Mouse (Mus musculus) kidney, postnatal 10 days (tissue): ENCODE data around the gene Rnf11.

ENCODE experiments used
- DNase-seq: peaks from one replicate; pipeline ENCODE4 v3.0.0; 2021; ENCODE audit warnings: mixed read lengths

The Rnf11 gene

DNA sequence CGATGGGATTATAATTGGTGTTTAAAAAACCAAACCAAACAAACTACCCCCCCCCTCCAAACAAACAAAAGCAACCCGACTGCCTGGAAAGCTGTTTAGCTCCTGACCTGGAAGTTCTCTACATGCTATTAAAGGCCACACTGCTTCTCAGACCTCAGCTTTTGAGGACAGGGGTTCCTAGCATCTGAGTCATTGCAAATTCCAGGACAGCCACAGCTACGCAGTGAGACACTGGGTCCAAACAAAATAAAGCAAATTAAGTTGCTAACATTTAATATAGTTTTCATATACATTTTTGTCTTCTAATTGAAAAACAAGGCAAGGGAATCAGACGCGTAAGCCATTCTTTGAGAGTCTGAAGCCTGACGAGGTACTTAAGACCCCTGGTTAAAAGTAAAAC, 40.1 kb downstream of the Rnf11 start:
- no peak for DNase-seq

DNA sequence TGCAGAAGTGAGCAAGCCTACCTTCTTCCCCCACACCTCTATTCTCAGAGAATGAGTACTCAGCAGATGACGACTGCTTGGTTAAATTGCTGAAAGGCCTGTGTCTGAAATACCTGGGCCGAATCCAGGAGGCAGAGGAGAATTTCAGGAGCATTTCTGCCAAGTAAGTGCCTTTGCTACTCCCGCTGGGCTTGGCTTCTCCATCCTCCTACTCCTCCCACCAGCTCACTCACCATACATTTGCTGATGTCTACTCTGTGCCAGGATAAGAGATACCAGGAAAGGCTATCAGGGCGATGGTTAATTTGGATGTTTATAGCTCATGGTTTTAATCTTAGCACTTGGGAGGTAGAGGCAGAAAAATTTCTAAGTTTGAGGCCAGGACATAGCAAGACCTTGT, 41.9 kb downstream of the Rnf11 start:
- DNase-seq: no peak

DNA sequence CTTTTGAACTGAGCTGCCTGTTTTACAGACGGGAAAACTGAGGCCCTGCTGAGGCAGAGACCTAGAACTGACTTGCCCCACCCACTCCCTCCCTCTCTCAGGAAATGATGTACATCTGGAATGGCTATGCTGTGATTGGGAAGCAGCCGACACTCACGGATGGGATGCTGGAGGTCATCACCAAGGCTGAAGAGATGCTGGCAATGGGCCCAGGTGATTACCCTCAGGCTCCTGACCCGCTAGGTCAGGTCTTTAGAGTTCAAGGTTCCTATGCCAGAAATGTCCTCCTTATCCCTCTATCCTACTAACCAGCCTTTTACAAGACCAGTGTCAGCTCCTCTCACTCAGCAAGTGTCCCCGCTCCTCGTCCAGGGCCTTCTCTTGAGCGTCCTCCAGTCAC, 42.4 kb downstream of the Rnf11 start:
- DNase-seq: no peak

DNA sequence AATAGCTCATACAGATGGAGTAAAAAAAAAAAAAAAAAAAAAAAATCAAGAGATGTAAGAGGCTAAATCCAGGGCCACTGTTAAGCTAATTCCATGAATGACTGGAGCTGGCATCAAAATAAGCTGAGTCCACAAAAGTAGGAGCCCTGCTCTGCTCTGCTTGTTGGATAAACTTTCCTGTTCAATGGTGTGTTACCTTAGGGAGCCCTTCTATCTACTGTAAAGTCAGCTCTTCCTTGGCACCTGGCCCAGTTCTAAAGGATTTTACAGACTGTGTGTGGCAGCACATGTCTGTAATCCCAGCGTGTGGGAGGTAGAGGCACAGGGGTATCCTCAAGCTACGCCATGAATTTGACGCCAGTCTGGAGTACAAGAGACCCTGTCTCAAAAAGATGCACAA, 43.5 kb downstream of the Rnf11 start:
- DNase-seq: no peak

DNA sequence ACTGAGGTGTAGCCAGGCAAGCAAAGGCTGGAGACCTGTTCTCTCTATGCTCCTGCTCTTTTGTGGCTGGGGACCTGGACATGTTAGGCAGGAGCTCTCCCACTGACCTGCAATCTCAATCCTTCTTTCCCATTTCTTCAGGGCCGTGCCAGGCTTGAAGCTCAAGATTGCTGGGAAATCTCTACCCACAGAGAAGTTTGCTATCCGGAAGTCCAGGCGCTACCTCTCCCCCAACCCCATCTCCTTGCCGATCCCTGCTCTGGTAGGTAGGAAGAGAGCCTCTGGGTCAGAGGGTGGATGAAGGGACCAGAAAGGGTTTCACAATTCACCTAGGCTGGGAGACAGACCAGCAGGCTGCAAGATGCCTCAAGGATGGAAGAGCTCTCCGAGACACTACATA, 44.1 kb downstream of the Rnf11 start:
- DNase-seq: no peak

DNA sequence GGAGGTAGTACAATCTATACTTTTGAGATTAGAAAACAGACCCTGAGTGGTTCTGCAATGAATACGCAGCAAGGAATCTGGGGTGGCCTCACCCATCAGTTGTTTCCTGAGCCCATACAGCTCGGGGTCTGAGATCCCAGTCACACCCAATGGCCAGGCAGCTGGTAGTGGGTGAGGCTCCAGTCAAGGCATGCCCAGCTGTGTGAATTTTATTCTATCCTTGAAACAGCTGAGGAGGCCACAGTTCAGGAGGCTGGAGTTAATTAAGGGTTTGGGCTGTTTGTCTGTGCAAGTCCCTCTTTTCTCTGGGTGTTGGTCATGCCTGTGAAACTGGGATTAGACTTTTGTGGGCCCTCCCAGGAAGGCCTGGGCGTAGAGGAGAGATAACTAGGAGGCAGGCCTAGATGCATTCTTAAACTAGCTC, 44.7 kb downstream of the Rnf11 start:
- no peak for DNase-seq

DNA sequence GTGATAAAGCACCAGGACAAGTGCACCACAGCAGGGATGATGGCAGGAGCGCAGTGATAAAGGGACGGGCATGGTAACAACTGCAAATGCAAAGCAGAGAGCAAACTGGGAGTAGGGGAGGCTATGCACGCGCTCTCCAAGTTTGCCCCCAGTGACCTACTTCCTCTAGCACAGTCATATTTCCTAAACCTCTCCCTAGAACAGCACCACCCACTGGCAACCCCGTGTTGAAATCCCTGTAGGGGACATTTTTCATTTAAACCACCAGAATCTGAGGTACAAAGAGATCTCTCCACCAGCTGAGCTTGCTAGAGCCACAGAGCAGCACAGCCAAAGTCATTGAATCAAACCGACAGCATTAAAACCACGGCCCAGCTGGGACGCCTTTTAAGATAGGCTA, 45.4 kb downstream of the Rnf11 start:
- no peak for DNase-seq

DNA sequence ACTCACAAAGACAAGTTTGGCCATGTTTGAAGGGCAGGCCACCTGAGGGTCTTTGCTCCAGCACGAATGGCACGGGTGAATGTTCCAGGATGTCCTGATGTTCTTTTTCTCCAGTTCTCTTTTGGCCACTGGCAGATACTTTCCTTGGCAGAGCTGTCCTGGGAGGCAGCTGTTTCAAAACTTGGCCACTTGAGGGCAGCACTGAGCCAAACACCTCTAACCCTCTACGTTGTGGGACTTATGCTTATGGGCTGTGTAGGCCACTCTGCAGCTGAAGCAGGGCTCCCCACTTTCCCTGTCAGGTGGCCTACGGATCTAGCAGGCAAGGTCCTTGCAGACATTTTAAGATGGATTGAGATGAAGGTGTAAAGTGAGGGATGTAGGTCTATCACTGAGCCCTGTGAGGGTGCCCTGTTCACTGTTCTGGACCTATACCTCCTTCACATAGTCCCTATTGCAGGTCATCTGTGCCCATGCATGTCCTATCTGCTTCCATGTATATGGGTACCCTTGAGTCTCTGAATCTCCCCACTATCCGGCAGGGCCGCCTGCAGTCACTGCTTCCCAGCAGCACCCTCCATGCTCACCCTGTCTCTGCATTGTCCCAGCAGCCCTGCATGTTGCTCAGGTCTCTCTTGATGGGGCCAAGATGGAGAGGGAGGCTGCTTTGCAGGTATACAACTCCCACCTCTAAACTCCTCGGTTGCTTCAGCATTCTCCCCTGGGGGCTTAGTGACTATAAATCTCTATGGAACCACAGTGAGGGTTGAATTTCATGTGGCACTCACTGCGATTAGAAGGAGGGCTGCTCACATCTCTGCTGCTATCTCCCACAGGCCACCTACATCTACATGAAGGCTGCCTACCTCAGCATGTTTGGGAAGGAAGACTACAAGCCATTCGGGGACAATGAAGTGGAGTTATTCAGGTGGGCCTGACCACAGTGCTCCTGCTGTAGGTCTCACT, 46.3 kb downstream of the Rnf11 start:
- peak; percentile 83 for DNase-seq

DNA sequence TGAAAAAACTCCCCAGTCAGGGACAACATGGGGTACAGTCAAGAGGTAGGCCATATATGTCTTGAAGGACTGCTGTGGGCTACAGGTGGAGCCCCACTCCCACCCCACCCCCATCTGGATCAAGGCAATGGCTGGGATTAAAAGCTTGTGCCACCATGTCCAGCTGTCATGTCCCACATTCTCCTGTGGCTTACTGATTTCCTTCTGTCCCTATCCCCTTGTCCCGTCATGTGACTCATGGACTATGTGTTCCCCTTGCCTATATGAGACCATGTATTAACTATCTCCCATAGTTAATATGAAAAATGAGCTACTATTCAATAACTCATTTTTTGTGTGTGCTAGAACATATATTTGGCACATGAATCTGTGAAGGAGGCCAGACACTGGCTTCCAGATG, 50.3 kb downstream of the Rnf11 start:
- no peak for DNase-seq

DNA sequence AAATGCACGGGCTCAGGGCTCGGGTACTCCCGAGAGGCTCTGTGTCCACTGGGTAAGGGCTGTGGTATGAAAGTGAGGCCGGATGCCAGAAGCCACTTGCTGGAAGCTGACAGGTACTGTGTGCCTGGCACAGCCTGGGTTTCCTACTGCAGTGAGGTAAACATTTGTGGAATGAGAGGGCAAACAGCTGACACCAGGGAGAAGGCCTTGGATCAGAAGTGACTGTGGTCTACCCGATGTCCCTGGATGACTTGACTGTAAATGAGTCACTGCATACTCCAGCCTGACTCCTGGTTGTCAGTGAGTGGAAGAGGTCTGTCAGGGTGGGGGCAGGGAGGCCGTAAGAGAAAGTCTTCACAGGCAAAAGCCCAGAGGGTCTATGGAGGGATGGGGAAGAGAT, 50.9 kb downstream of the Rnf11 start:
- peak; percentile 27 for DNase-seq

DNA sequence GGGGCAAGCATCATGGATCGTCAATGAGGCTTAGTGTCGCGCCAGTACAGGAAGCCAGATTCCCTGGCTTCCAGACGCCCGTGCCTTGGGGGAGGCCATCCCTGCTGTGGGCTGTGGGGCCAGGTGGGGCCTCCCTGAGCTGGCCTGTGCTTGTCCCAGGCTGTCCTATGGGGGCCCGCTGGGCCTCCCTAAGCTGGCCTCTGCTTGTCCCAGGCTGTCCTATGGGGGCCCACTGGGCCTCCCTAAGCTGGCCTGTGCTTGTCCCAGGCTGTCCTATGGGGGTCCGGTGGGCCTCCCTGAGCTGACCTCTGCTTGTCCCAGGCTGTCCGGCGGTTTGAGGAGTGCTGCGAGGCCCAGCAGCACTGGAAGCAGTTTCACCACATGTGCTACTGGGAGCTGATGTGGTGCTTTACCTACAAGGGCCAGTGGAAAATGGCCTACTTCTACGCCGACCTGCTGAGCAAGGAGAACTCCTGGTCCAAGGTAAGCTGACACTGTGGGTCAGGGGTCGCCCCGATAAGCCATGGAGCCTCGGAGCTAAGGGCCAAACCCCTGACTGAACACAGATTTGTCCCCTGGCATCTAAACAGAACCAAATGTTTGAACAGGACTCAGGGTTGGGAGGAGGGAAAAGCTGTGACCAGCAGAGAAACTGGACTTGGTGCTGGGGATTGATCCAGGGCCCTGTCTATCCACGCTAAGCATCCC, 51.7 kb downstream of the Rnf11 start:
- DNase-seq: no peak

DNA sequence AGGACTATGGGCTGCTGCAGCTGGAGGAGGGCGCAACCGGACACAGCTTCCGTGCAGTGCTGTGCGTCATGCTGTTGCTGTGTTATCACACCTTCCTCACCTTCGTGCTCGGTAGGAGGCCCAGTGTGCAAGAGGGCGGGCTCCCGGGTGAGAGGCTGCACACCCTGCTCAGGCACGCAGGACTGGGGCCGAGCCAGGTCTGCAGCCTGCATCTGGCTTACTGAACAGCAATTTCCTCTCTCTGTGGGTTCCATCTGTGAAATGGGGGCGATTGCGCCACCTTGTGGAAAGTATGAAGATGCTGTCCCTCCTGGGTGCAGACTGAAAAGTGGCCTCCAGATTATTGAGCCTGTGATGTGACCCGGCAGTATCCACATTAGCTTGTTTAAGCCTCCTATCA, 53.7 kb downstream of the Rnf11 start:
- DNase-seq: peak; percentile 68

DNA sequence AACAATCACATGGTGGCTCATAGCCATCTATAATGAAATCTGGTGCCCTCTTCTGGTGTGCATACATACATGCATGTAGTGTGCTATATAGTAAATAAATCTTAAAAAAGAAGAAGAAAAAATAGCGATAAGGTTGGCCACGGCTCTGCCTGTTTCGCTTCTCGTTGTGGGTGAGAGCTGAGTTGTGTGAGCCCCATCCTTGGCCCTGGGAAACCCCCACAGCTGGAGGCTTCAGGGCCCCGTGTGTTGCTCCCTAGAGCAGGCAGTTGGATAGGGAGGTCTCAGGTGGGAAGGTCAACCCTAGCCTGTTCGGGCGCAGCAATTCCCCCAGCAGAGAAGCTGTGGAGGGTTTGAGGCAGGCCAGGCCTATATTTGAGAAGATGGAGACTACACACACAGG, 54.3 kb downstream of the Rnf11 start:
- DNase-seq: no peak

DNA sequence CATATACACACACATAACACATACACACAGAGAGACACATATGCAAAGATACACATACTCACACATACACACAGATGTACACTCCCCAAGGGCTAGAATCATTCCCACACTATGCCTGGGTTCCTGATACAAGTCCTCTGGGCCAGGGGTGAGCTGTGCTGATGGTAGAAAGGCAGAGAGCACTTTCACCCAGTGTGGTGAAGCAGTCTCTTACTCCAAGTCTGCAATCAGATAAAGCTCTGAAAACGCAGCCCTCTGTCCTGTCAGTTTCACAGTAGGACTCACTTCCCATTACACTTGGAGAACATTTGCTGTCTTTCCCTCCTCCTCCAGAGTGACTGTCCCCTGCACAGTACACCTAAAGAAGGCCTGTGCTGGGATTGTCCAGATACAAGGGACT, 57.5 kb downstream of the Rnf11 start:
- DNase-seq: no peak

DNA sequence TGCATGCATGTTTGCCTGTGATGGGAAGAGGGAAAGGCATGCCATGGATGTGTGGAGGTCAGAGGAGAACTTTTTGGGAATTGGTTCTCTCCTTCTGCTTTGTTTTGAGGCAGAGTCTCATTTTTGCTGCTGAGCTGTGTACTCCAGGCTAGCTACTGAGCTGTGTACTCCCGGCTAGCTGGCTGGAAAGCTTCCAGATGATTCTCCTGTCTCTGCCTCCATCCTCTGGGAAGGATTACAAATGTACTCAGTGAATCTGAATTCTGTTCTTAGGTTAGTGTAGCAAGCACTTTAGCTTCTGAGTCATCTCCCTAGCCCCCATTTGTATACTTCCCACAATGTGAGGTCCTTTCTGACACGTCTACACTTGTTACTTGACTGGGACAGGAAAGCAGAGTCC, 61.1 kb downstream of the Rnf11 start:
- DNase-seq: no peak

DNA sequence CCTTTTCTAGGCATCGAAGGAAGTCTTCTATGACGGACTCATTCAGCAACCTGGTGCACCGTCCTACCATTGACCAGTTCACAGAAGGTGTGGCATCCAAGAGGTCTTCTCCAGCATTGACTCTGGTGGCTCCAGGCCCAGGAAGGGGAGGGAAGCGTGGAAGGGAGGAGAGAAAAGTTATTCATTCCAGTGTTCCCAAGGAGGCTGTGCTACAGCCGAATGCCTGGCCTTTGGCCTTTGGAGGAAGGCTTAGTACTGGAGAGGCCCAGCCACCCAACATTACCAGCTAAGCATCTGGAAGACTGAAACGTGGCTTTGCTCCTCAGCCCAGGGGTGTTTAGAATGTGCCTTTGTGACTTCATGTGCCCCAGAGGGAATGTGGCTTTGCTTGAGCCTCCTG, 62.1 kb downstream of the Rnf11 start:
- peak; percentile 32 for DNase-seq

DNA sequence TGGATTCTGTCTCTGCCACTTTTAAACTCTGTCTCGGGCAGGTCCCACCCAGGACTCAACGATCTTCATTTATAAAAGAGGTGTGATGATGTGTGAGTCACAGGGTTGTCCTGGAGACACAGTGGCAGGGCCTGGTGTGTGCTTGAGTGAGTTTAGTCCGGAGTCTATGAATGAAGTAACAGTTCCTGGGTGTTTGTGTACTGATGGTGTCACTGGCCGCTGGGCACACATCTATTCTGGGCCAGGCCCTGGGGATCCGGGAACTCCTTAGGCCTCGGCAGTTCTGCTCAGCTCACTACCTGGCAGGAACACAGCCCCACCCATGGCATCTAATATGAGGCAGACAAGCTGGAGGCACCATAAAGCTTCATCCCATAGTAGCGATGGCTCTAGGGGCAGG, 62.9 kb downstream of the Rnf11 start:
- no peak for DNase-seq

DNA sequence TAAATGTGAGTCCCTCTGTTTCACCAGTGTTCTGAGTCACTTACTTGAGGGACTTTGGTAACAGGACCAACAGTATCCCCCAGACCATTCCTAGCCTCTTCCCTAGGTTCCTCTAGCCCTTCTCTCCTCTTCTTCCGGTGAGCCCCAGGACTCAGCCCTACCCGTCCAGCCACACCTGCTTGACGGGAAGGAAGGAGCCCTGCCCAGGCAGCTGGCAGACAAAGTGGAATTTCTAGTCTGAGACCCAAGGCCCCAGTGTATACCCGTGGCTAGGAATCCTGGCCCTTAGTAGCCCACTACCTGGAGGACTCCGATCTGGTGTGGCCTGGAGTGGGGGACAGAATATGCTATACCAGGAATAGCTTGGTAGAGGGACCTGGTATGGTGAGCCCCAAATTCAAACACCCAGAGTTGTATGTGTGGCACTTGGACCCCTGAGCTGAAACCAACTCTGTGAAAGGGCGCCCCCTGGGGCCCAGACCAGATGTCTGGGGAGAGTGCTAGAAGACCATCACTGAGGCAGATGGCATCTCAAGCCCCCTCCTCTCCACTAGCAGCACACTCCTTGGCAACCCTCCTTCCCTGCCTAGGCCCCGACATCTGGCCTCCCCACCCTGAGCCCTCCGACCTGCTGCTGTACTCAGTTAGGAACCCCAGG, 64.3 kb downstream of the Rnf11 start:
- DNase-seq: no peak

DNA sequence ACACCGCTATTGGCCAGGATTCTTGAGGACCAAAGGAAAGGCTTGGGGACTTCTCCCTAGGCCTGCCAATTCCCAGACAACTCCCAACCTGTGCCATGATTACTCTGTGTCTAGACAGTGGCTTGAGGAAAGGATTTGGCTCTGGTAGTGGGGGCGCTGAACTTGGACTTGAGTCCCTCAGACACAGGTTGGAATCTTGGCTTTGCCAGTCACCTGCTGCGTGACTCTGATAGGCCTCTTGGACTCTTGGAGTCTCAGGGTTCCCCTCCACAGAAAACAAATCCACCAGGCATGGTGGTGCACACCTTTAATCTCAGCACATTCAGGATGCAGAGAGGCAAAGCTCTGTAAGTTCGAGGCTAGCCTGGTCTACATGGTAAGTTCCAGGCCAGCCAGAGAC, 65.0 kb downstream of the Rnf11 start:
- DNase-seq: no peak

DNA sequence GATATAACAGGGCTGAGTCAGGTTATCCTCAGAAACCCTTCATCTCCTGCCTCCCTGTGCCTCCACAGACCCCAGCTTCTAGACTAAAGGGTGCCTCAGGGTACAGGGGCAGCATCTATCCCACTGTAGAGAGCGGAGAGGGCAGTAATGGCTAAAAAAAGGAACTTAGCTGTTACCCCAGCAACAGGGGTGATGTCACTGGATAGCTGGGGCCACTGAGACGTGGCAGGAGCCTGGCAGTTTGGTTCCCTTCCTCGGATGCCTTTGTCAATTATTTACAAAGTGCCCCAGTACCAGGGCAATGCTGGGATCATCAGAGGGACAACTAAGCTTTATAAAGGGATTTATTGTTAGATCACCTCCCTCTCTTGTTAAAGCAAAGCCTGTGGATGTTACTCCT, 65.5 kb downstream of the Rnf11 start:
- DNase-seq: peak; percentile 58

DNA sequence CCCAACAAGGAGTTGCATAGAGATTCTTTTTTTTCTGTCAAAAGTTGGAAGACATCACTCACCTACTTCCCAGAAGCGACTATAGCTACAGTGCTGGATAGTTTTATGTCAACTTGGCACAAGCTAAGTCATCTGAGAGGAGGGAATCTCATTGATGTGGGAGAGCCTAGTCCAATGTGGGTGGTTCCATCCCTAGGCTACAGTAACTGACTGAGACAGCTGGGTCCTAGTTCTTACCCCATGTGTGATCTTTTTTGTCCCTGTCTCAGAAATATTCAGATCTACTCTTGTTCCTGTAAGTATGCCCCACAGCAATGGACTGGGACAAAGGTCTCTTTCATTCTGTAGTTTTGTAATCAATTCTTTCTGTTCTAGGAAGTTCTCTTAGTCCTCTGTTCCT, 66.5 kb downstream of the Rnf11 start:
- no peak for DNase-seq

DNA sequence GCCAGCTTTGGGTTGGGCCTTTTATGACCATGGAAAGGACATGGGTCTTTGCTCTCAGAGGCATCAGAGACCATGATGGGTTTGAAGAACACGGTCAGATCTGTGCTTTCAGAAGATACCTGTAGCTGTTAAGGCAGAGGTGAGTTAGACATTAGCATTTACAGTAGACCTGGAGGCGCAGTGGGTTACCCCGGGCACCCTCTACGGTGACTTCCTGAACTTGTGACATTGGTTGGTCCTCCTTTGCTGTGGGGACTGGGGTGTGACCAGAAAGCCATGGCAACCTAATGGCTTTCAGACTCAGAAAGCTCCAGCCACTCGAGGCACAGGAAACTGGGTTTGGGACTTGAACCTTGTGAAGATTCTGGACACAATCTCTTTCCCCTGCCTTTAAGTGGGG, 72.3 kb downstream of the Rnf11 start:
- DNase-seq: no peak

DNA sequence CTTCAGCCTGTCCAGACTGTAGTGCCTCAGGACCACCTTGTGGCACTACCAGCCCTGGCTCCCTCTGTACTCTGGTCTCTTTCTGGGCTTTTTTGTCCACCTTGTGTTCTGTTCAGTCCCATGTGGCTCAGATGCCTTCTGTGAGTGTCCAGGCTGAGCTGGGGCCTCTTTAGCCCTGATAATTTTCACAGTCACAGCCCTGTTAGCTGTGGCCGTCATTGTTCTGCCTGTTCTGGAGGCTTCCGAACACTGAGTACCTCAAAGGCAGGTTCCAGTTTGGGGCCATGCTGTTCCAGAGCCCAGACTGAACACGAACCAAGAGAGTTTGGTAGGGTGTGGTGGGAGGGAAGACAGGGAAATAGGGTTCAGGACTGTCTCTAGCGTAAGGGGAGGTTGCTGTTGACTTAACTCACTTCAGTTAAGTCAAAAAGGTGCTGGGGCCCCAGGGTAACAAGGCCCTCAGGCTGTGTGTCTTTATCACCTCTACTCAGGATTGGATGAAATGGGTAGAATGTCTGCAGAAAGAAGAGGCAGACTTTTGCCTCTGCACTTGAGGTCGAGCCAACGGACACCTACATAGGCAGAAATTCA, 73.1 kb downstream of the Rnf11 start:
- DNase-seq: no peak
